Mouse (Mus musculus): ENCODE results near the gene 1810013L24Rik. TPM values are rescaled to one million over a fixed set of nuclear protein-coding genes. Genes with fewer than 3 reads are reported as not detected.

Gene 1810013L24Rik
- polyA plus RNA-seq, 1 experiment from 2014 or later: 20.9 TPM

GRCm38 (mm10) chr16:8838921-8839320 is 9.0 kb downstream of the 1810013L24Rik start:
- no peaks in the 10 kb centered on the region for H3K27me3 ChIP-seq
- peaks cover under 1% of the 10 kb centered on the region; the same call in 1 of the 2 replicates for H3K4me1 ChIP-seq
- H3K9ac ChIP-seq: no peak overlapping the region
- H3K4me3 ChIP-seq: no peak overlapping the region
- no peaks in the 10 kb centered on the region for H3K9me3 ChIP-seq
- H3K36me3 ChIP-seq: peaks cover 43% of the 10 kb centered on the region
- H3K4me2 ChIP-seq: no peak overlapping the region
- no peak for ATAC-seq (ENCODE audit: insufficient number of reproducible peaks, low FRiP score, low TSS enrichment, low read depth)
- H3K27ac ChIP-seq: no peak overlapping the region

GRCm38 (mm10) chr16:8840557-8840956 is 10.7 kb downstream of the 1810013L24Rik start:
- 84% methylated on average over 3 of the region's 3 CpGs for WGBS
- no peak for ATAC-seq (ENCODE audit: insufficient number of reproducible peaks, low FRiP score, low TSS enrichment, low read depth)

GRCm38 (mm10) chr16:8842962-8843361 is 13.1 kb downstream of the 1810013L24Rik start:
- Histone ChIP-seq H3K9ac (no peak overlapping the region), H3K36me3 (peaks cover 32% of the 10 kb centered on the region), H3K27me3 (no peaks in the 10 kb centered on the region), H3K9me3 (no peaks in the 10 kb centered on the region), H3K27ac (no peak overlapping the region), H3K4me3 (no peak overlapping the region), H3K4me2 (no peak overlapping the region), H3K4me1 (no peaks in the 10 kb centered on the region)
- WGBS: 92% methylated on average over 10 of the region's 10 CpGs
- no peak for ATAC-seq (ENCODE audit: insufficient number of reproducible peaks, low FRiP score, low TSS enrichment, low read depth)

More at GRCm38 (mm10) chr16:8840557-8840956, 10.7 kb downstream of the 1810013L24Rik start:
- no peak overlapping the region for H3K4me3 ChIP-seq
- H3K27ac ChIP-seq: no peak overlapping the region
- no peaks in the 10 kb centered on the region for H3K9me3 ChIP-seq
- no peak overlapping the region for H3K4me2 ChIP-seq
- H3K4me1 ChIP-seq: no peaks in the 10 kb centered on the region
- H3K9ac ChIP-seq: no peak overlapping the region
- H3K27me3 ChIP-seq: no peaks in the 10 kb centered on the region
- H3K36me3 ChIP-seq: peaks cover 44% of the 10 kb centered on the region

GRCm38 (mm10) chr16:8843580-8844175 is 13.8 kb downstream of the 1810013L24Rik start:
- H3K4me1 ChIP-seq: no peaks in the 10 kb centered on the region
- H3K36me3 ChIP-seq: peaks cover 25% of the 10 kb centered on the region
- no peaks in the 10 kb centered on the region for H3K9me3 ChIP-seq
- H3K27me3 ChIP-seq: no peaks in the 10 kb centered on the region
- ATAC-seq (ENCODE audit: insufficient number of reproducible peaks, low FRiP score, low TSS enrichment, low read depth): no peak
- no peak overlapping the region for H3K9ac ChIP-seq
- no peak overlapping the region for H3K27ac ChIP-seq
- no peak overlapping the region for H3K4me3 ChIP-seq
- 79% methylated on average over 3 of the region's 3 CpGs for WGBS
- H3K4me2 ChIP-seq: no peak overlapping the region

GRCm38 (mm10) chr16:8845986-8846385 is 16.1 kb downstream of the 1810013L24Rik start:
- 78% methylated on average over 4 of the region's 4 CpGs for WGBS
- no peak overlapping the region for H3K4me2 ChIP-seq
- H3K27me3 ChIP-seq: no peaks in the 10 kb centered on the region
- no peak overlapping the region for H3K4me3 ChIP-seq
- H3K9ac ChIP-seq: no peak overlapping the region
- H3K27ac ChIP-seq: no peak overlapping the region
- peaks cover 7% of the 10 kb centered on the region; the same call in 1 of the 2 replicates for H3K4me1 ChIP-seq
- H3K9me3 ChIP-seq: no peaks in the 10 kb centered on the region
- peaks cover 20% of the 10 kb centered on the region for H3K36me3 ChIP-seq
- ATAC-seq (ENCODE audit: insufficient number of reproducible peaks, low FRiP score, low TSS enrichment, low read depth): no peak

- Histone ChIP-seq H3K4me3 (no peak overlapping the region), H3K9ac (no peak overlapping the region), H3K36me3 (peaks cover 17% of the 10 kb centered on the region), H3K27ac (no peak overlapping the region), H3K9me3 (no peaks in the 10 kb centered on the region), H3K4me1 (peaks cover 7% of the 10 kb centered on the region; the same call in 1 of the 2 replicates), H3K4me2 (no peak overlapping the region), H3K27me3 (no peaks in the 10 kb centered on the region)
- WGBS: 78% methylated on average over 4 of the region's 4 CpGs
- no peak for ATAC-seq (ENCODE audit: insufficient number of reproducible peaks, low FRiP score, low TSS enrichment, low read depth)
Measured at GRCm38 (mm10) chr16:8848309-8849068, 18.6 kb downstream of the 1810013L24Rik start.

GRCm38 (mm10) chr16:8849929-8850328 is 20.0 kb downstream of the 1810013L24Rik start:
- peaks cover 14% of the 10 kb centered on the region for H3K36me3 ChIP-seq
- no peak overlapping the region; the same call in 1 of the 2 replicates for H3K27ac ChIP-seq
- 40% methylated on average over 1 of the region's 1 CpGs for WGBS
- no peak overlapping the region for H3K4me3 ChIP-seq
- no peaks in the 10 kb centered on the region for H3K9me3 ChIP-seq
- peaks cover 7% of the 10 kb centered on the region; the same call in 1 of the 2 replicates for H3K4me1 ChIP-seq
- H3K9ac ChIP-seq: no peak overlapping the region
- 0 out of 2 replicates have a peak, but pooled peaks have one; percentile 44 for ATAC-seq (ENCODE audit: insufficient number of reproducible peaks, low FRiP score, low TSS enrichment, low read depth)
- H3K4me2 ChIP-seq: no peak overlapping the region
- H3K27me3 ChIP-seq: no peaks in the 10 kb centered on the region

- no peaks in the 10 kb centered on the region for H3K4me1 ChIP-seq
- peaks cover 43% of the 10 kb centered on the region for H3K36me3 ChIP-seq
- no peak overlapping the region for H3K4me3 ChIP-seq
- 80% methylated on average over 2 of the region's 2 CpGs for WGBS
- H3K4me2 ChIP-seq: no peak overlapping the region
- H3K27me3 ChIP-seq: no peaks in the 10 kb centered on the region
- ATAC-seq (ENCODE audit: insufficient number of reproducible peaks, low FRiP score, low TSS enrichment, low read depth): no peak
- H3K9me3 ChIP-seq: no peaks in the 10 kb centered on the region
- H3K9ac ChIP-seq: no peak overlapping the region
- H3K27ac ChIP-seq: no peak overlapping the region
Measured at GRCm38 (mm10) chr16:8855143-8855542, 25.2 kb downstream of the 1810013L24Rik start.

GRCm38 (mm10) chr16:8856820-8857219 is 26.9 kb downstream of the 1810013L24Rik start:
- no peak for ATAC-seq (ENCODE audit: insufficient number of reproducible peaks, low FRiP score, low TSS enrichment, low read depth)

GRCm38 (mm10) chr16:8862336-8862987 is 32.6 kb downstream of the 1810013L24Rik start:
- Histone ChIP-seq H3K4me1 (peaks cover 9% of the 10 kb centered on the region), H3K9me3 (no peaks in the 10 kb centered on the region), H3K27me3 (no peaks in the 10 kb centered on the region), H3K27ac (no peak overlapping the region), H3K4me3 (no peak overlapping the region), H3K9ac (no peak overlapping the region), H3K36me3 (peaks cover 28% of the 10 kb centered on the region), H3K4me2 (no peak overlapping the region)
- no peak for ATAC-seq (ENCODE audit: insufficient number of reproducible peaks, low FRiP score, low TSS enrichment, low read depth)
- 75% methylated on average over 5 of the region's 5 CpGs for WGBS

More at GRCm38 (mm10) chr16:8856820-8857219, 26.9 kb downstream of the 1810013L24Rik start:
- Histone ChIP-seq H3K36me3 (peaks cover 46% of the 10 kb centered on the region), H3K4me3 (no peak overlapping the region), H3K9me3 (no peaks in the 10 kb centered on the region), H3K9ac (no peak overlapping the region), H3K27ac (no peak overlapping the region), H3K4me2 (no peak overlapping the region), H3K4me1 (no peaks in the 10 kb centered on the region), H3K27me3 (no peaks in the 10 kb centered on the region)
- 73% methylated on average over 2 of the region's 2 CpGs for WGBS

- Histone ChIP-seq H3K9me3 (no peaks in the 10 kb centered on the region), H3K27ac (peak overlapping the region; percentile 47), H3K4me2 (no peak overlapping the region), H3K27me3 (no peaks in the 10 kb centered on the region), H3K4me3 (no peak overlapping the region), H3K9ac (no peak overlapping the region), H3K4me1 (peaks cover 9% of the 10 kb centered on the region), H3K36me3 (peaks cover 12% of the 10 kb centered on the region)
- 27% methylated on average over 4 of the region's 4 CpGs for WGBS
- no peak for ATAC-seq (ENCODE audit: insufficient number of reproducible peaks, low FRiP score, low TSS enrichment, low read depth)
Measured at GRCm38 (mm10) chr16:8864223-8864631, 34.3 kb downstream of the 1810013L24Rik start.
